Mouse (Mus musculus): ENCODE data around the gene Phlda3.

- TF ChIP-seq CTCF (IDR thresholded peaks at IDR 0.05; ENCODE audit: control insufficient read depth, insufficient read depth, low read length): no peak
- TF ChIP-seq POLR2A (IDR thresholded peaks at IDR 0.05; ENCODE audit: borderline replicate concordance, control insufficient read depth, low read depth, low read length): no peak
These were observed 47.9 kb downstream of the Phlda3 start for GRCm38 (mm10) chr1:135813687-135814395.
